Mouse (Mus musculus): ENCODE data around the gene Agpat4.

GRCm38 (mm10) chr17:12224145-12224544 lies 105.6 kb downstream of the Agpat4 start:
- TF ChIP-seq CTCF (IDR thresholded peaks at IDR 0.05; ENCODE audit: low read depth) (no peak), EP300 (IDR thresholded peaks at IDR 0.05; ENCODE audit: low read depth) (no peak)

All from heart, postnatal 0 days (tissue).